Mouse (Mus musculus) urinary bladder, postnatal 14 days (tissue): ENCODE measurements at regions not wholly inside any gene's neighbourhood (a gene's known extent, or its start where the extent isn't known, plus 50 kb on each side); places are given as distances from the start of the nearest gene placed in this dataset.

Experiments
- DNase-seq: peaks from one replicate; pipeline ENCODE4 v3.0.0; 2021; ENCODE audit warnings: low spot score

DNA sequence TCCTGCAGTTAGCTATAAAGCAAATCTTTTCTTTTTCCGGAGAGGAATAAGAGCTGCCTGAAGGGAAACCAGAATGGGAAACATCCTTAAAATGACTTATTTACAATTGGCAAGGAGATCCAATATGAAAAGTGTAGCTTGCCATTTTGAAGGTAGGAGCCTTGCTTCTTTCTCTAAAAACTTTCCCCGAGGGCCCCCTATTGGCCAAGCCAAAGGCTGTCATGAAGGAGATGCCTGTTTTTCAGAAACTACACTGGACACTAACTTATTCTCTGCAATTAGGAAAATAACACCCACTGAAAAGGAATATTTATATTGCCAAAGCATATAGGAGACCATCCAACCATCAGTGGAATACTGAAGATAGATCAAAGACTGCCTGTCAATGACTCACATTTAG is 312.8 kb upstream of the Thrb start:
- no peak for DNase-seq

- DNase-seq: no peak
Measured at GRCm38 (mm10) chr14:17352324-17353037, 307.6 kb upstream of the Thrb start.

- DNase-seq: no peak
Measured at GRCm38 (mm10) chr14:17361910-17362309, 298.2 kb upstream of the Thrb start.

- DNase-seq: peak; percentile 32
Measured at GRCm38 (mm10) chr14:17402751-17403479, 257.1 kb upstream of the Thrb start.

DNA sequence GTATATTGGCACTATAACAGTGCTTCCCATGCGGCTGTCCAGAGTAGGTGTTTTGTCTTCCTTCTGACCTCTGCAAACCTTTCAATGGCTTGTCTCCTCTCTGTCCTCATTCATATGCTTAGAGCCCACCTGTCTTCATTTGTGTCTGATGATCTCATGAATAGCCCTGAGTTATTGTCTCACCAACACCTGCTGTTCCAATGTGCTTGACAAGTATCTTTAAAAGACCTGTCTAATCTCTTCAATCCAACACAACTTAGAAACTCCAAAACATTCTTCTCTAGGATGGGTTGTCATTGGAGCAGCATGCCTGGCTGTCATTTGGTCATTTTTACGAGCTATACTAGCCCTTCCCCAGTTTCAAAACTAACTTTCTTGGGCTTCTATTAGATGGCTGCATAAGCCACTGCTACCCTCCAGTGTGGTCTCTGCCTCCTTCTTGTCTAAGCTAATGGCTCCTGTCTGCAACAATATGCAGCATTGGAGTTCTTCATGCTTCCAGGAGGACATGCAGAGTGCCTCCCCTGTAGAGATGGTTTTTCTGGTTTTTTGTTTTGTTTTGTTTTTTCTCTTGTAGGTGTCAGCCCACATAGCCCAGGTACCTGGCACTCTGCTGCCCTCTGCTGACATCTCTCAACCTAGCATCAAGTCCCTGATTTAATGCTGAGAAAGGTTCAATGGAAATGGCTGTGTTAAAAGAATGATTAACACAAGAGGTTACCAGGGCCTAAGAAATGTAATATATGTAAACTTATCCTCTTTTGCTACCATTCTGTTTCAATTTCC is 254.3 kb upstream of the Thrb start:
- peak; percentile 54 for DNase-seq

- no peak for DNase-seq
Measured at GRCm38 (mm10) chr14:17406879-17407278, 253.2 kb upstream of the Thrb start.

DNA sequence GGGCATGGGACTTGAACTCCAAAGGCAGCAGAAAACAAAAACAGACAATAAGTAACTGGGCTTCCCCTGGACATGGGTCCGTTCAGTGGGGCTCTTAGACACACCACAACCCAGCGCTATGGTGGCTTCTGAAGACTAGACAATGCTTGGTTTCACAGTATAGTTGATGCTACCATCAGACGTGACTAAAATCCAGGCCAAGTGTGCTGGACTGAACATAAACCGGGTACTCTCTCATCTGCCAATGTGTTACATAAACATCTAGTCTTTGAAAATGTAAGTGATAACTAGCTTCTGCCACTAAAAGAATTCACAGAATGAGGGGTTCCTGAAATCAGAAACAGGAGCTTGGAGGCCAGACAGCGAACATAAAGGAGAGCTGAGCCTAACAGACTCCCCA is 251.7 kb upstream of the Thrb start:
- DNase-seq: no peak

- DNase-seq: no peak
Measured at GRCm38 (mm10) chr14:17408813-17409212, 251.2 kb upstream of the Thrb start.

DNA sequence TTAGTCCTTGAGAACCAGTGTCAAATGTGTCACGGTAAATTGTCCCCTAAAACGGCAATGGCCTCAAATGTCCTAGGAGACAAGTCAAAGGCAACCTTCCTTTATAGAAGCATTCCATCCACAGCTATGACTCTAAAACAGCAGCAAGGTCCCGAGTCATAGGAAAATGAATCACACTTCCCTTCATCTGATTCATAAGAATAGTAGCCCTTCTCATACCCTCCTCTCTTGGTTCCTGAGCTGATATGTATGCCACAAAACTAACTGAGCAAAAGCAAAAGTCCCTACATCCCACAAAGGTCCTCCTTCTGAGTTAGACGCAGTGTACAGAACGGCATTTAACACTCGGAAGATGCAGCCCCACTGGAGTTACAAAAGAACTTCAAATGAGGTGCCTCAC is 250.6 kb upstream of the Thrb start:
- DNase-seq: no peak

GRCm38 (mm10) chr14:17410752-17411151 is 249.3 kb upstream of the Thrb start:
- DNase-seq: no peak

DNA sequence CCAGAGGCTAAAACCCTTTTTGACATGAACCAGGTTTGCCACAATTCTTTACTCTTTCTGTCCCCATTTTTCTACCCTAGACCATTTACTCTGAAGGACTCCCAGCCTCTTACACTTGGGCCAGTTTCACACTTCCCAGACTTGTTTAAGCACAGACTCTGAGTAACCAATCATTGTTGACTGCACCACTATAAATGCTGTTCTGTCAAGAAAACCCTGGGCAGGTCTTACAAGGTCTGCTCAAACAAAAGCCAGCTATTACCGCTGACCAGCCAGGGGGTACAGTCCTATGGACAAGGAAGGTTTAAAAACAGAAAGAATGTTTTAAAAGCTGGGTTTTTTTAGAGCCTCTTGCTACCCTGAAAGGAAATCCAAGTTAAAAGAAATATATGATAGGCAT is 248.8 kb upstream of the Thrb start:
- no peak for DNase-seq

- DNase-seq: no peak
Measured at GRCm38 (mm10) chr14:17414246-17414888, 245.7 kb upstream of the Thrb start.

DNA sequence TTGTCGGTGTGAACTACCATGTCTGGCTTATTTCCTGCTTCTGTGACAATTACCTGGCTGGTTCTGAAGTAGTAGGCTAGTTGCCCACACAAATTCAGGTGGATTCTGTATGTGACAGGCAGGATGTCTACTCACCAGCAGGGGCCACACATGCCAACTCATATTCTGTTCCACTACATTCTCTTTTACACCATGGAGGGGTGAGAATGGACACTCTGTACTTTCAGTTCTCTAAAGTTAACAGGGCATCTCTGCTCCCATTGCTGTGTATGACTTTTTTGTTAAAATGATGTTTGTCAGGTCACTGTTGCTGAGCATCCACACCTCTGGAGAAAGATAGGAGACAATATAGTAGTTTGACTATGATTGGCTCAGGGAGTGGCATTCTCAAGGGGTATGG is 232.3 kb upstream of the Thrb start:
- no peak for DNase-seq

GRCm38 (mm10) chr14:17429157-17429556 is 230.9 kb upstream of the Thrb start:
- DNase-seq: no peak

GRCm38 (mm10) chr14:17433346-17433745 is 226.7 kb upstream of the Thrb start:
- DNase-seq: no peak

DNA sequence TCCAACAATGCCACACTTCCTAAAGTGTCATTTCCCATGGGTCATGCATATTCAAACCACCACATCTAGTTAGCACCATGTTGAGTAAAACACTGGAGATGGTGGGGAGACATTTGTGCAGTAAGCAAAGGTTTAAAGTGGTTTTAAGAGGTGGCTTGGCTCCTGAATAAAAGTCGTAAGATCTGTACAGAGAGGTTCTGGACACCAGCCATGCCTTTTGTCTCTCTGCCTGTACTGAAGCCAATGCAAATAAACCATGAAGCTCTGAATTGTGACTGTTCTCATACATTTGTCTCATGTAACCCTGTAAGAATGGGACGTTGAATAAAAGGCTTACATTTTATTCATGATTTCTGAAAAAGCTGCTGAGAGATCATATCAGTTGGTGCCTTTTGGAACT is 202.1 kb upstream of the Thrb start:
- no peak for DNase-seq

- DNase-seq: no peak
Measured at GRCm38 (mm10) chr14:17478963-17479362, 181.1 kb upstream of the Thrb start.

DNA sequence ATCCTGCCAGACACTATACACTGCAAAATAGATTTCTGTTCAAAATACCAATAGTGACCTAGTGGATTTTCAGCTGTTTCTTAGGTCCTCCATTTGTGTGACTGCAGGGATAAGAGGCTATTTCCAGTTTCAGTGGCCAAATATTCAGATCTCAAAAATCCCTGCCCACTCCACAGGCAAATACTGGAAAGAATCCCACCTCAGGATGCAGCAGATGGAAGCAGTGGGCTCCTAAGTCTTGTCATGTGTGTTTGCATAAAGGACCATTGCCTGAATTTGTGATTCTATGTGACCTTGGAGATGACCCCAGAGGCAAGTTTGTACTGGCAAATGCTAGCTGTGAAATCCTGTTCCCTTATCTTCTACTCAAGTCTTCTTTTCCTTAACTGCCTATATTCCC is 175.2 kb upstream of the Thrb start:
- no peak for DNase-seq

- DNase-seq: no peak
Measured at GRCm38 (mm10) chr14:17513756-17514155, 146.3 kb upstream of the Thrb start.

DNA sequence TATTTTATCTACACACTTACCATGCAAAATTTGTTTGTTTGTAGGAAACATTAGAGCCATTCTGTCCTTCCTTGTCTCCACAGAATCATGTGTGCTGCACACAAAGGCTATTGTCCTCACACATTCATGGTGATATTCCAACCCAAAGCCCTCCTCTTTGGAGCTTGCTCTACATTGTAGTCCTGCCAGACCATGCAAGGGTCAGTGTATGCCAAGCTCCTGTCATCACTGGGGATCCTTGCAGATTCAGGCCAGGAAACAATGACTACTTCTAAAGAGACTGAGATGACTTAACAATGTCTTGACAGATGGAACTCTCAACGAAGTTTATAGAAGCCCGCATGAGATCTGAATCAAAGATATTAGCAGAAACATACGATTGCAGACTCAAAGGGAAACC is 137.4 kb upstream of the Thrb start:
- peak; percentile 4 for DNase-seq

DNA sequence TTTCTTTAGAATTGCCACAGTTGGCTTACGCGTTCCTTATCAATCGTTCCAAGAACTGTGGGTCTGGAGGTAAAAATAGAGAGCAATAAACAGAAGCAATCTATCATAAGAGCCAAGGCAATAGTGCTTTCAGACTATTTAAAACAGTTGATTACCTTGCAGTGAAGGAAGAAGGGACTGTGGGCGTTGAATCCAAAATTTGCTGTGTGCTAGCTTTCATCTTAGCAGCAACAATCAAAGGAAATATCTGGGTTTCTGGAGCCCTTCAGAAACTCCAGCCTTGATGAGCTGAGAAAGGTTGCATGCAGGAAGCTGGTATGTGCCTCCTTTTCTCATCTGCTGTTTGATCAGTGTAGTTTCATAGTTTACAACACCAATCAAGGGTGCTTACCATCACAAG is 136.1 kb upstream of the Thrb start:
- no peak for DNase-seq

DNA sequence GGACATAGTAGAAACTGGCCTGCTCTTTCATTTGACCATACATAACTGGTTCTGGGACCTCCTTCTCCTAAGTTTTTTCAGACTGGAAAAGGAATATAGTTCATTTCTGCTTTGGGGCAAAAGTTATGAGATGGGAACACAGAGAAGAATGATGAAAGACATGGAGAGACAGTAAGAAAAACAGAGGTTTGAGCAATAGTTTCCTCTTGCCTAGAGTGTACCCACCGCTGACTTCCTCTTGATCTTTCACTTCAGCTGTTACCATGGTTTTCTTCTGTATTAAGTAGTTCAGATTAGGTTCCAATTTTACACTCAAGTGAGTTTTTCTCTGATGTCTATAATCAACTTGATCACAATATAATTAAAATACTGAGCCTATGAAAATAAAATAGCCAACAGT is 120.7 kb upstream of the Thrb start:
- no peak for DNase-seq

- no peak for DNase-seq
Measured at GRCm38 (mm10) chr14:17556458-17556857, 103.6 kb upstream of the Thrb start.
